Mouse (Mus musculus) heart, postnatal 0 days (tissue): ENCODE results near the gene Ubtd1. TPM values are rescaled to one million over a fixed set of nuclear protein-coding genes. Genes with fewer than 3 reads are reported as not detected.
A peak's percentile ranks its signal among the peaks of the same experiment; 100 is the strongest.

ENCODE experiments used
- ATAC-seq: fragments of 200-750 bp; cut with Nextera tagmentation; 2 replicates; pipeline ENCODE4 v1.8.0; 2017; ENCODE audit warnings: low read depth, moderate number of reproducible peaks, moderate library complexity; ENCODE audit not compliant: insufficient read depth
- DNase-seq: peaks from one replicate; pipeline ENCODE4 v3.0.0-alpha.2; 2016; ENCODE audit warnings: low spot score
- H3K27ac ChIP-seq: fragments of 300-500 bp; sonication (generic); 2 replicates; pipeline ENCODE4 v1.5.1; 2014; ENCODE audit warnings: low read depth, mild to moderate bottlenecking
- H3K27me3 ChIP-seq: fragments of 300-500 bp; sonication (generic); 2 replicates; pipeline ENCODE4 v1.6.1; 2014; ENCODE audit warnings: low read length, mixed read lengths; ENCODE audit not compliant: control insufficient read depth, insufficient read depth
- H3K36me3 ChIP-seq: fragments of 300-500 bp; sonication (generic); replicated peaks from 2 replicates; pipeline ENCODE4 v1.6.1; 2014; ENCODE audit warnings: low read length, mixed read lengths; ENCODE audit not compliant: control insufficient read depth, insufficient read depth
- H3K4me1 ChIP-seq: fragments of 300-500 bp; sonication (generic); 2 replicates; pipeline ENCODE4 v1.6.1; 2014; ENCODE audit warnings: antibody characterized with exemption; ENCODE audit not compliant: control insufficient read depth, insufficient read depth
- H3K4me2 ChIP-seq: fragments of 300-500 bp; sonication (generic); 2 replicates; pipeline ENCODE4 v1.6.1; 2014; ENCODE audit warnings: low read depth, mild to moderate bottlenecking, low read length, moderate library complexity
- H3K4me3 ChIP-seq: fragments of 300-500 bp; sonication (generic); 2 replicates; pipeline ENCODE4 v1.5.1; 2014; ENCODE audit warnings: low read depth, low read length
- H3K9ac ChIP-seq: fragments of 300-500 bp; sonication (generic); replicated peaks from 2 replicates; pipeline ENCODE4 v1.6.1; 2014; ENCODE audit warnings: low read depth, low read length, mixed read lengths
- H3K9me3 ChIP-seq: fragments of 300-500 bp; sonication (generic); replicated peaks from 2 replicates; pipeline ENCODE4 v1.6.1; 2016; ENCODE audit warnings: low read length; ENCODE audit not compliant: control insufficient read depth
- CTCF ChIP-seq: IDR thresholded peaks from 2 replicates; pipeline ENCODE4 v1.5.1; 2016; ENCODE audit warnings: antibody characterized with exemption, control low read depth, low read depth
- EP300 ChIP-seq: IDR thresholded peaks from 2 replicates; pipeline ENCODE4 v1.6.1; 2016; ENCODE audit warnings: antibody characterized with exemption, low read depth
- WGBS: fragments of 180-500 bp; shearing (Covaris S2); extraction: QIAGEN DNeasy Blood & Tissue Kit; methylation state at CpG from one replicate; pipeline ENCODE4 v1.1.7; 2014; 5-methylcytosine and 5-hydroxymethylcytosine counted together
- polyA plus RNA-seq: library from polyadenylated mRNA; unstranded; fragments of >200 nt; fragmentation: Nextera tagmentation; extraction: Ambion mirVana; gene quantifications from 2 replicates; pipeline ENCODE4 v1.2.1, GENCODE M21; 2015
- total RNA-seq: library from RNA; depleted of rRNA; stranded (reverse); fragments of >200 nt; gene quantifications from 2 replicates; pipeline ENCODE4 v1.2.3, GENCODE M21; 2014; ENCODE audit warnings: low replicate concordance

The Ubtd1 gene
- total and polyA plus RNA-seq, 2 experiments from 2014 or later, result 24.8 to 38.7 TPM

GRCm38 (mm10) chr19:42069241-42069525, 87.6 kb downstream of the Ubtd1 start:
- peak overlapping the region; percentile 14; the same call in 1 of the 2 replicates for H3K4me2 ChIP-seq
- peak; percentile 61 for DNase-seq

GRCm38 (mm10) chr19:42071221-42071620, 89.7 kb downstream of the Ubtd1 start:
- H3K9ac ChIP-seq, result no peak overlapping the region
- no peak for ATAC-seq

More at GRCm38 (mm10) chr19:42069241-42069525, 87.6 kb downstream of the Ubtd1 start:
- Histone ChIP-seq H3K9ac (no peak overlapping the region), H3K27me3 (no peaks in the 10 kb centered on the region), H3K36me3 (no peaks in the 10 kb centered on the region), H3K27ac (no peak overlapping the region), H3K9me3 (no peaks in the 10 kb centered on the region), H3K4me3 (no peak overlapping the region), H3K4me1 (no peaks in the 10 kb centered on the region)
- WGBS, result 34% methylated on average over 6 of the region's 6 CpGs
- no peak for TF ChIP-seq EP300
- TF ChIP-seq CTCF, result peak; percentile 63
- no peak for ATAC-seq

GRCm38 (mm10) chr19:42071886-42072608, 90.5 kb downstream of the Ubtd1 start:
- Histone ChIP-seq H3K4me3 (no peak overlapping the region), H3K27me3 (no peaks in the 10 kb centered on the region), H3K4me1 (no peaks in the 10 kb centered on the region), H3K9ac (no peak overlapping the region), H3K36me3 (no peaks in the 10 kb centered on the region), H3K27ac (no peak overlapping the region), H3K4me2 (no peak overlapping the region), H3K9me3 (no peaks in the 10 kb centered on the region)
- no peak for TF ChIP-seq CTCF
- no peak for TF ChIP-seq EP300
- 65% methylated on average over 15 of the region's 15 CpGs for WGBS
- DNase-seq, result no peak
- no peak for ATAC-seq

More at GRCm38 (mm10) chr19:42071221-42071620, 89.7 kb downstream of the Ubtd1 start:
- Histone ChIP-seq H3K36me3 (no peaks in the 10 kb centered on the region), H3K4me3 (no peak overlapping the region), H3K27ac (no peak overlapping the region), H3K4me1 (no peaks in the 10 kb centered on the region), H3K9me3 (no peaks in the 10 kb centered on the region), H3K27me3 (no peaks in the 10 kb centered on the region), H3K4me2 (no peak overlapping the region)
- TF ChIP-seq EP300, result no peak
- peak; percentile 32; the same call in 1 of the 2 replicates for TF ChIP-seq CTCF
- no peak for DNase-seq
- WGBS, result 68% methylated on average over 7 of the region's 7 CpGs

GRCm38 (mm10) chr19:42072802-42073201, 91.2 kb downstream of the Ubtd1 start:
- no peak overlapping the region for H3K4me2 ChIP-seq

GRCm38 (mm10) chr19:42075051-42075450, 93.5 kb downstream of the Ubtd1 start:
- Histone ChIP-seq H3K27me3 (no peaks in the 10 kb centered on the region), H3K36me3 (no peaks in the 10 kb centered on the region), H3K4me2 (no peak overlapping the region), H3K9ac (no peak overlapping the region), H3K27ac (no peak overlapping the region), H3K4me3 (no peak overlapping the region), H3K4me1 (no peaks in the 10 kb centered on the region), H3K9me3 (no peaks in the 10 kb centered on the region)
- DNase-seq, result no peak
- WGBS, result 67% methylated on average over 2 of the region's 2 CpGs
- no peak for ATAC-seq
- TF ChIP-seq CTCF, result no peak
- TF ChIP-seq EP300, result no peak

More at GRCm38 (mm10) chr19:42072802-42073201, 91.2 kb downstream of the Ubtd1 start:
- no peaks in the 10 kb centered on the region for H3K27me3 ChIP-seq
- no peaks in the 10 kb centered on the region for H3K9me3 ChIP-seq
- WGBS, result 63% methylated on average over 7 of the region's 7 CpGs
- DNase-seq, result no peak
- H3K4me1 ChIP-seq, result no peaks in the 10 kb centered on the region
- ATAC-seq, result no peak
- H3K36me3 ChIP-seq, result no peaks in the 10 kb centered on the region
- no peak for TF ChIP-seq EP300
- no peak for TF ChIP-seq CTCF
- no peak overlapping the region for H3K4me3 ChIP-seq
- H3K9ac ChIP-seq, result no peak overlapping the region; the same call in 1 of the 2 replicates
- H3K27ac ChIP-seq, result no peak overlapping the region

- TF ChIP-seq CTCF, result no peak
- TF ChIP-seq EP300, result no peak
- ATAC-seq (no peak), DNase-seq (no peak)
- 87% methylated on average over 16 of the region's 16 CpGs for WGBS
- H3K9me3 ChIP-seq, result no peaks in the 10 kb centered on the region
- no peak overlapping the region for H3K27ac ChIP-seq
- no peak overlapping the region for H3K4me3 ChIP-seq
- no peaks in the 10 kb centered on the region for H3K4me1 ChIP-seq
- no peaks in the 10 kb centered on the region for H3K27me3 ChIP-seq
- no peaks in the 10 kb centered on the region for H3K36me3 ChIP-seq
- no peak overlapping the region for H3K4me2 ChIP-seq
- no peak overlapping the region for H3K9ac ChIP-seq
These were observed 94.4 kb downstream of the Ubtd1 start for GRCm38 (mm10) chr19:42075992-42076391.
